Mouse (Mus musculus) thymus, postnatal 10 days (tissue): ENCODE results near the gene Gm1043.

Experiments used
- DNase-seq, 2 experiments: peaks; one replicate each; pipeline ENCODE4 v3.0.0; 2021; ENCODE audit warnings: low spot score in 2 of 2

Gene Gm1043

DNA sequence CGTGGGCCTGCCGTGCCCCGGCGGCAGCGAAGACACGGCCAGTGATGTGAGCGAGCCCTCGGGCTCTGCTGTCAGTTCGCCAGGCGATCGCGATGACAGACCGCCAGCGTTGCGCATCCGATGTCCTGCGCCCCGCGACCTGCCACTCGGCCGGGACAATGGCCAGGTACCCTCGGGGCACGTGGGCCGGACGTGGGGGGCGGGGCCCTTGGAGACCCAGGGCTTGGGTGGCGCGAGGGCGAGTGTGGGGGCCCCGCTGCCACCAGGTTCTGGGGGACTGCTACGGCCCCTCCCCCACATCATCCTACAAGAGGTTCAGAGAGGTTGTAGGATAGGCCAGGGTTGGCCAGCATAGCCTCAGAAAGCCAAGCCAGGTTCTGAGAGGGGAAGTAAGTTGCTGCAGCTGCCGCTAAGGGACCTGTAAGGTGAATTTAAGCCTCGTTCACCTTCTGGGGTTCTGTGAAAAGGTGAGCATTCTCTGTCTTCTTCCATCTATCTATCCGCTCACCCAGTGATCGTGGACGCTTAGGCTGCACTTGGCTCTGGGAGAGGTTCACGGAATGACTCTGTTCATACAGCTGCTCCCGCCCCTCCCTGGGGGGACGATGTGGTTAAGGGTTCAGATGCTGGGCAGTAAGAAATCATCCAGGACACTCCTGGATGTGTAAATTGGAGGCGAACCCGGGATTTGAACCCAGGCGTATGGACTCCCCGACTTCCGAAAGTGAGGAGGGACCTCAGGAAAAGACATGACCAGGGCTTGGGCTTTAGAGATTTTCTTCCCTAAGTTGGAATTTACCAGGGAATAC, 157.4 kb downstream of the Gm1043 start:
- no peak for DNase-seq

DNA sequence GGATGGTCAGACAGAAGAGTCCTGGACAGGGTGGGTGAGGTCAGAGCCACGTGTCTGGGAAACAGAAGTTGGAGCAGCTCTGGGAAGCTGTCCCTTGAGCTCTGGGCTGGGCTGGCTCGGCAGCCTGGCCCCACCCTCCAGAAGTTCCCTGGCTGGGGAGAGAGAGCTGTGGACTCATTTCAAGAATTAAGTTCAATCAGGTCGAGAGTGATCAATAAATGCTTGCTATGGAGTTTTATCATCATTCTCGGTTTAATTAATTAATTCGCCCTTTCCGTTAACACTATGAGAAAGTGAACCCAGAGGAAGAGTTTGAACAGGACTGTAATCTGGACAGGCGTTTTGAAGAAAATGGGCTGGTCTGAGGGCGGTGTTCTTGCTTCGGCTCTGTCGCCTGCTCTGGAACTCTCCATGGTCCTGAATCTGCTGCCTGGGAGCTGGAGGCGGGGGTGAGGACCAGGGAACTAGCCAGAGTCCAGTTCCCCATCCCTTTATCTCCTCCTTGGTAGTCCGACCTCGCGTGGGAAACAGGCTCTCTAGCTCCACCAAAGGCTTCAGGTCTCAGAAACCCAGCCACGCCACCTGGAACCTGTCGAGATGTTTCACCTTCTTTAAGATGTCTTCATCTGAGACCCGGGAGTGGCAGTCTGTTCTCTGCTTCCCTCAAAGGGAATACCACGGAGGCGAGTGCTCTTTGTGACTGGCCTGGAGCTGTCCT, 158.2 kb downstream of the Gm1043 start:
- peak in 1 of 2 experiments; percentile 72 for DNase-seq

DNA sequence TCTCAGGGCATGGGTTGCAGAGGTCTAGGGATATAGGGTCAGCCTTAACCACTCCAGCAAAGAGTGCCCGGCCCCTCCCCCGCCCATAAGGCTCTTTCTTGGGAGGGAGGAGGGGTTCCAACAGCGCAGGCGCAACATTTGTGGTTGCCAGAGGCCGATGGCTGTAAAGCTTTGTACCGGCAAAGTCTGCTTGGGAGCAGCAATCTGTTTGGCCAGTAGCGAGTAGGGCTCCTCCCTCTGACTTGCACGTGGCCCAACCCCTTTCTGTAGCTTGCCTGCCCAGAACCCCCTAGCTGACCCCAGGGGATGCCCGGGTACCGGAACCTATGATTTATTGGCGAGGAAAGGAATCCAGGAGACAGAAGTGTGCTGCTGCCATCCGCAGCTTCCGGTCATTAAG, 159.0 kb downstream of the Gm1043 start:
- no peak for DNase-seq

GRCm38 (mm10) chr5:37244666-37245242, 159.6 kb downstream of the Gm1043 start:
- DNase-seq, result no peak

DNA sequence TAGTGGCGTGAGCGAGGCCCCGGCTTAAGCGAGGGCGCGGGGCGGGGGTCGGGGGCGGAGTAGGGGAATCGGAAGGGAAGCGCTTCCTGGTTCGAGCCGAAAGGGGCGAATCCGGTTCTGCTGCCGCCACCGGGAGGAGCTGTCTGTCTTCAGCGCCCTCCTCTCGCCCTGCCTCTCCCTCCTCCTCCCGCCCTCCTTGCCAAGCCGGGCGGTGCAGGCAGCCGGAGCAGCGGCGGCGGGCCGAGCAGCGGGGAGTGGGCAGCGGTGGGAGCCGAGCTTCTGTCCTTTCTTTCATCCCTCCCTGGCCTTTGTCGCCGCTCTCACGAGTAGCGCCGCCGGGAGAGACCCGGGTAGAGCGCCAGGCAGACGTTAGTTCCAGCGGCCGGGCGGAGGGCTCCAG, 160.5 kb downstream of the Gm1043 start:
- peak; percentile 57 to 62 for DNase-seq

DNA sequence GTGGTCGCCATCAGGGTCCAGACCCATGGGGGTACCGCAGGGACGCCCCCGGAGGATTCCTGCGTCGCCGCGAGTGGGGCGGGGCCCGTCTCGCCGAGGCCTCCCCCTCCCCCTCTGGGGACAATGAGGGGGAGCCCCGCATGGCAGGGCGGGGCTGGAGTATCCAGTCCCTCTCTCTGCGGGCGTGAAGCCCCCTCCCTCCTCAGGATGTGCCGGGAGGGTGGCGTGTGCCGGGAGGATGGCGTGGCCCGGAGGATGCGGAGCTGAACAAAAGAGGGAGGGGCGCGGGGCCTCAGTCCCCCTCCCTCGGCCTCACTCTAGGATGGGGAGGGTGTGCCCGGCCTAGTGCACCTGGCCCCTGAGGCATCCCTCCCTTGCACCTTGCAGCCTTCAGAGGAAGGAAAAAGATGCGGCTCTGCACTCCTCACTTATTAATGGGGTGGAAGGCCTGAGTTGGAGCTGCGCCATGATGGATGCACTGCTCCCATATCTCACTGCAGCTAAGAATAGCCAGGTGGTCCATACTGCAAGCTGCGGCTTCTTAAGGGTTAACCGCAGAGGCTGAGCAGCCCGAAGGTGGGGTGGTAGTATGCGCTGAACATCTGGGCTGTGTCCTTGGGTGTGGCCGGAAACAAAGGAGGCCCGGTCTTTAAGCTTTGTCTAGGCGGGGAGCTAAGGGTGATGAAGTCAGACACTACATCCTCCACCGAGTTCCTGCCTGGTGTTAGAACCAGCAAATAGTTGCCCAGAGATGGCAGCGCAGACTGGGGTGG, 161.2 kb downstream of the Gm1043 start:
- DNase-seq, result peak; percentile 55 to 68

GRCm38 (mm10) chr5:37247456-37247855, 162.3 kb downstream of the Gm1043 start:
- no peak for DNase-seq

DNA sequence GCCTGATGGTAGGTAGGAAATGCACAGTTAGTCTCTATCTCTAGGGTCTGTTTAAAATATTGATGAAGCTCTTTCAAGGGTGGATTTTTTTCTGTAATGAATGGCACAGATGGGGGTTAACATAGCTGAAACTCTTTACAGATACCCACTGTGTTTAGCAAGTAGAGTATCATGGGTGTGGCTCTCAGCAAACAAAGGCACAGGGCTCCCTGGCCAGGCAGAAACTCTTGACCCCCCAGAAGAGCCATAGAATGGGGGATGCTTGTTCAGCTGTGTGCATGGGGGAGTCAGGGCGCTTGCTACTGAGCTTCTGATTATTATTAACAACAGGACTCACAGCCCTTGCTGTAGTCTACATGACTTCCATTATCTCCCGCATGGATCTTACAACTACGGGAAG, 163.7 kb downstream of the Gm1043 start:
- DNase-seq, result no peak

DNA sequence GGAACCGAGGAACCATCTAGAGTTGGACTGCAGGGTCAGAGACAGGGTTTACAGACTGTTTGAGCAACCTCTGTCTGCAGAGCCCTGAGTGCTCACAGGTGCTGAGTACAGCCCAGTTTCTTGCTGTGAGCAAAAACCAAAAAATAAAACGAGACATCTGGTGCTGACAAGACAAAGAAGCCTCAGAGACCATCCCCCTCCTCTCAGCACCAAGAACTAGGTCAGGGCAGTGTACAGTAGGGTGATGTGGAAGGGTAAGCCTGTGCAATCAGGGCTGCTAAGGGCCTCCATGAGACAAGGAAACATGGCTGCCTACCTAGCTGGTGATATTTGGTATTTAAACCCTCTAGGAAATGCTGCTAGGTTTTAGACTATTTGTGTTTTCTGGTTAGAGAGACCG, 166.4 kb downstream of the Gm1043 start:
- peak in 1 of 2 experiments; percentile 38 for DNase-seq

DNA sequence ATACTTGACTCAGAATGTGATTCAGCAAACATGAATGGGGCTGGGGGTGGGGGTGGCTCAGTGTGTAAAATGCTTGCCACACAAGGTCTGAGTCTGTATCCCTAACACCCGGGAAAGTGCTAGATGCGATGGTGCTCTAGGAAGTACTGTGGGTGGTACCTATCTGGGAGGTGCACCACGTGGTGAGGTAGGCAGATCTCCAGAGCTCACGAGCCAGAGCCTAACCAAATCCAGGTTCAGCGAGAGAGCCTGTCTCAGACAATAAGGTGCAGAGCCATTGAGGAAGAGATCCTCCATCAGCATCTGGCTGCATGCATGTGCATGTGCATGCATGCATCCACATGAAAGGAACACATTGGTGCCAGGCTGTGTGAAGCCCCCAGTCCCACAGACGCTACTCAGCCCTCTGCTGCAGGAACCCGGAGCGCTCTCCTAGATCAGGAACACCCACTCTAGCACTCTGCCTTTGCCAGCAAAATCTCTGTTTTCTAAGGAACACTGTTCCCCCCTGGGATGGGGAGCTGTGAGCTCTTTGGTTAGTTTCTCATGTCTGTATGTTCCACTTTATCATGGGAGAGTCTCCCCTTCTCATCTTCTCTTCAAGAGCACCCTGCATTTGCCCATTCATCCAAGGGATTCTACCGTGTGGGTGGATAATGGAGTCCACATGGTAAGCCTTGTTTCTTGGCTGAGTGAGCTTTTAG, 167.1 kb downstream of the Gm1043 start:
- no peak for DNase-seq

DNA sequence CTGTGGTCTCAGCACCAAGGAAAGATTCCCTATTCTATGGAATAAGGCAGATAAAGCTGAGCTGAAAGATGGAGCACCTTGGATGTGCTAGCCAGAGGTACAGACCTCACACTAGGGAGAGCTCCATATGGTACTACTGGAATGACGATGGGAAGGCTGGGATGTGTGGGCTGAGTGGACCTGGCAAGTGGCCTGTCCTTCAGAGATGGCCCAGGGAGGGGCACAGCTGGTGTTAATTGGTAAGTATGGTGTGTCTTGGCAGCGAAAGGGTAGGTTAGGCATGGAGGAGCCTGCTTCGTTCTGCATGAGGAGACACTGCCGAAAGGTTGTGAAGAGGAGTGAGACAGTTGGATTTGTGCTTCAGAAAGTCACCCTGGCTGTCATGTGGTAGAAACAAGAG, 169.4 kb downstream of the Gm1043 start:
- no peak for DNase-seq

- no peak for DNase-seq
Measured at GRCm38 (mm10) chr5:37256823-37257222, 171.7 kb downstream of the Gm1043 start.

- no peak for DNase-seq
Measured at GRCm38 (mm10) chr5:37257243-37257642, 172.1 kb downstream of the Gm1043 start.

DNA sequence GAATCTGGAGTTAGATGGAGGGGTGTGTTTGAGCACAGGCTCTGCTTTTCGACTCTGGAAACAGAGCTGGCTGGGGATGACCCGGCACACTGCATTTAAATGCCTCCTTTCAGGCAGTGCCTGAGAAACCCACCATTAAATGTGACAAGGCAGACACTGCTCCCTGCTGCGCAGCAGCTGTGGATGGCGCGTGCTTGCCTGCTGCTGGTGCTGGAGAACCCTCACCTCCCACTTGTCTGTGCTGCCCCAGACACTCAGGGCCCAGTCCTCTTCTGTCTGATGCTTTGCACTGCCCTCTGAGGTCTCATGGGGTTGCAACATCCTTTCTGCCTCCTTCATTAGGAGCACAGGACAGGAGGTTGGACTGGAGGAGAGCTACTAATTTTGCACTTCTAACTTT, 176.6 kb downstream of the Gm1043 start:
- DNase-seq, result no peak

DNA sequence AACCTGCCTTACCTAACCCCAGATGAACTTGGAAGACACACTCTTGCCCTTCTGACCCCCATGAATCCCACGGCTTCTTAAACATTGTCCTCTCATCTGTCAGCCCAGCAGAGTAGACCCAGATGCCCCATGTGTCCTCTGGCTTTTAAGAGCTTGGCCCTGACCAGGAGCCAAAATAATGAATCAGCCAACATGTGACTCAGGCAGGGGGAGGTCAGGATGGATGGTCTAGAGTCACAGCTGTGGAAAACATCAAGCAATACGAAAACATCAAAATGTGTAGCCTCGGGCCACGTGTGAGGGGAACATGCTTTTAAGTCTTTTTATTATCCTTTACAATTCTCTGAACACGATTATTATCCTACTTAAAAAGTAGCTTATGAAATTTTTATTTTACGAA, 178.6 kb downstream of the Gm1043 start:
- DNase-seq, result no peak
